Mouse (Mus musculus) left cerebral cortex, postnatal 4 days (tissue): ENCODE data around the gene Dnah17. TPM values are rescaled to one million over a fixed set of nuclear protein-coding genes. Genes with fewer than 3 reads are reported as not detected.
A peak's percentile ranks its signal among the peaks of the same experiment; 100 is the strongest.

Source experiments
- DNase-seq: peaks from one replicate; pipeline ENCODE4 v3.0.0-alpha.2; 2022
- intact Hi-C: fragments of 180-260 bp; cut with DNase I; formaldehyde crosslinking; loops from one replicate; pipeline ENCODE4 v1.15.1; 2025
- microRNA-seq: library from miRNA; unstranded; fragments of <30 nt; microRNA quantifications from one replicate; pipeline ENCODE4 v1.2.0, GENCODE M21; 2022
- total RNA-seq, 2 experiments: library from RNA; stranded (reverse); gene quantifications; 2 replicates each; pipeline ENCODE4 v1.2.3; 2021

Gene Dnah17
- total RNA-seq, 2 experiments from 2014 or later: 0.24 to 0.52 TPM

DNA sequence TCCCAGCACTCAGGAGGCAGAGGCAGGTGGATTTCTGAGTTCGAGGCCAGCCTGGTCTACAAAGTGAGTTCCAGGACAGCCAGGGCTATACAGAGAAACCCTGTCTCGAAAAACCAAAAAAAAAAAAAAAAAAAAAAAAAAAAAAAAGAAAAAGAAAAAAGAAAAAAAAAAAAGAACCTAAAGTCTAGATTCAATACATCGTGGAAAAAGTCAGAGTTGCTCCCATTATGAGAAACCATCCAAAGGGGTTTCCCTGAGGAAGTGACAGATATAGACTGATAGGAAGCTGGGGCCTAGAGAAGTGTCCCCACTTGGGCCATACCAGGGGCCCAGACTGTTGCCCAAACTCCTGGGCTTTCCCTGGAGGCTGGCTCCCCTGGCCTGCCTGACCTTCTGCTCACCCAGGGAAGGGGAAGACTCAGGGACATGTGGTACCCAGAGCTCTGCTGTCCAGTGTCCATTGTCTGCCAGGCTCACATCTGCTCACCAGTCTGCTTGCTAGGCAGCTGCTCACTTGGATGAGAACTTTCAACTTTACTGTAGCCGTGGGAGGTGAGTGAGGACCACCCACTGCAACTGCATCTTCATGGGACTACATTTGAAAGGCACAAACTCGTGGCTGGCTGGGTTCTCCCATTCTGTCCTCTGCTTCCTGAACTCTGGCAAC is 152.6 kb downstream of the Dnah17 start:
- intact Hi-C loops: no loop called here
- DNase-seq: peak; percentile 68

DNA sequence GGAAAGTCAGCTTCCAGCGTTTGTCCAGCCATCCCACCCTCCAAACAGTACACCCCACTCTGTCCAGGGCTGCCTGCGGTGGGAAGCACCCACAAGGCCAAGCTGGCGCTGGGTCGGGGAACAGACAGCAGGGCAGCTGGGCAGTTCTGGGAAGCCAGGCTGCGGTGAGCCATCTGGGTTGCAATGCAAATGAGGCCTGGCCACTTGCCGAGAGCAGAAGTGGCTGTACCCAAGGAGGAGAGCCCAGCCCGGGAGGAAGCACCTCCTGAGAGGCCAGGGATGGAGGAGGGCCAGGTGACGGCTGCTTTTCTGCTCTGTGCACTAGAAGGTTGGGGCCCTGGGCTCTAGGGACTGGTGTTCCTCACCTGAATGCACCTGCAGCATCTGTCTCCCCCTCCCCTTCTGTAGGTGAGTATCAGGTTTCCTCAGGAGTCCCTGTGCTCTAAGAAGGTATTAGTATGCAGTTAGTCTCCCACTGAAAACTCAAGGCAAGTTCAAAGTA is 154.3 kb downstream of the Dnah17 start:
- intact Hi-C loops: no loop called here
- DNase-seq: peak; percentile 96

DNA sequence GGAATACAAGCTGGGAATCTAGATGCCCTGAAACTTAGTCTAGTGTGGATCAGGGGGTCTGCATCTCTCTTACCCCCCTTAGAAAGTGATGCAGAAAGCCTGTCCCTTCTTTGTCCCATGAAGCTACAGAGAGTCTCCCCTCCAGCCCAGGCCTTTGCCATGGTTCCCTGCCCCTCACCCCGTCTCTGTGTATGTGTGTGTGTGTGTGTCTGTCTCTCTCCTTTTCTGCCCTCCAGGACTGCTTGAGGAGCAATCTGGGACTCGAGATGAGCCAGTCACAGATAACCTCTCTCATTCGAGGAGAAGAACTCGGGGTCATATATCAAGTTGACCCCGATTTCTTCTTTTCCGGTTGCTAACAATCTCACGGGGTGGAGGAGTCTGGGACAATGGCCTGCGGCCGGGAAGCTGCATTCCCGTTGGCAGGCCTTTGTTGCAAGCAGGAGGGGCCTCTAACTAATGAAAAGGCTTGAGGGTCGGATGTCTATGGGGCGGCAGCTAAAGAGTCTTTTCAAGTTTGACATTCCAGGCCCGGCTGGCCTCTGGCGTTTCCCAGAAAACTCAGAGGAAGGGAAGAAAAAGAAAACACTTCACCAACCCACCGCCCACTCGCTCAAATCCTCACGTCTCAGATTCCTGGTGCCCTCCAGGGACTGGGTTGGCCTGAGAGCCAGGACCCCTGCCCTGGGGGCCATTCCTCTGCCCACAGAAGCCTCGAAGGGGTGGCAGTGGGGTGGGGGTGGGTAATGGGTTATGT is 155.0 kb downstream of the Dnah17 start:
- DNase-seq: no peak
- intact Hi-C loops: no loop called here

DNA sequence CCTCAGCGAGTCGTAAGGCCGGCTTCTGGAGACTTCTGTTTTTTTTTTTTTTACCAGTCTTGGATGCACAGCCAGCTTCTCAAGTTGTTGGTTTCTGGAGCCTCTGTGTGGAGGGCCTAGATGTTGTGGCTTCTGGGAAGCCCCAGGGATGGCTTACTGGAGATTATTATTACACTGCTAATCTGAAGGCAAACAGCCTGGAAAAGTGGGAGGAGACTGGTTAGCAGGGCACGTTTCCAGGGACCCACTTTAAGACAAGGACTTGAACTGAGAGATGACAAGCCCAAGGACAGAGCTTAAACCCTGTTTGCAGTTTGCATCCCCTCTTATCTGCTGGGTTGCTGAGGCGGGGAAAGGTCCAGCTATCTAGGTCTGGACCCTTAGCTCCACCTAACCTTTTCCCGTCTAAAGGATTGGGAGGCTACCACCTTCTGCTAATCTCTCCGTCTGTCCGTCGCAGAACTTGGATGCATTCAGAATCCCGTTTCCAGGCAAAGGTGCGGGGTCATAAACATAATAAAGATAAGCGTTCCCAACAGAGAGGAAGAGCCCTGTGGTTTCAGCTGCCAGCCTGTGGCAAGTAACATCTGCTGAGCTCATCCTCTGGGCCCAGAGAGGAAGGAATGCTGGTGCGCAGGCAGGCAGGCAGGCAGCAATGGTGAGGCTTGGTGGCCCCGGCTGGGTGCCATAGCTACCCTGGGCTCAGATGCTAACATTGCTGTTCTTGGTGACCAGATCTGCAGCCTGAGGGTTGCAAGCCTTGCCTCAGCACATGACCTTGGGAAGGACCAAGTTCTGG is 155.9 kb downstream of the Dnah17 start:
- intact Hi-C loops: no loop called here
- DNase-seq: no peak

GRCm38 (mm10) chr11:117973569-117973968 is 156.9 kb downstream of the Dnah17 start:
- DNase-seq: no peak
- intact Hi-C loops: no loop called here

DNA sequence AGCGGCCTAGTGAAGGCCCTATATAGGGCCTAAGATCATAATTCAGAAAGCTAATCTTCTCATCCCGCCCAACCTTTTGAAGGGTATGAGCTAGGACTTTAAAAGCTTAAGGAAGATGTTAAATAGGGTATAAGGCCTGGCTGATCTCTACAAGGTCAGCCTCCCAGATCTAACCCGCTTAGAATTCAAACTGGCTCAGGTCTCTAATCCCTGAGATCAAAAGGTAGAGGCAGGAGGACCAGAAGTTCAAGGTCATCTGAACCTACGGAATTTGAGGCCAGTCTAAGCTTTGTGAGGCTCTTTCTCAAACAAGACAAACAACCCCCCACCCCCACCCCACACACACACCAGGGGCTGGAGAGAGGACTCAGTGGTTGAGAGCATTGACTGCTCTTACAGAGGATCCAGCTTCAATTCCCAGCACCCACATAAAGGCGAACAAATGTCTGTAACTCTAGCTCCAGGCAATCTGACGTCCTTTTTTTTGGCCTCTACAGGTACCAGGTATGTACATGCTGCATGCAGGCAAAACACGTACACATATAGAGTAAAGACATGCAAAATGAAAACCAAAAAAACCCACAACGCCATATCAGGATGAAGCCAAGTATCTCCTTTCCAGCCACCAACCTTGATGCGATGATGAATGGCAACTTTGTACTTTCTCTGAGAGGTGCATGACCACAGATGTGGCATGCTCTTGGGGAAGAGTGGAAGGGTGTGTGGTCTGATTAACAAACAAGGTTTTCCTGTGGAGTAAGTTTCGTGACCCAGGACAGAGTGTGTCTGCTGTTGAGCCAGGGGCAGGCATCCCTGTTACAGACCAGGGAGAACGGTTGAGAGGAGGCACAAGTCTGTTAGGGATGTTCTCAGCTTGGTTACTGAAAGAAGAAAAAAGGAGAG is 157.5 kb downstream of the Dnah17 start:
- intact Hi-C loops: no loop called here
- no peak for DNase-seq

Small RNA genes lying within 50 kb of the gene (microRNA-seq; reads per million reads assigned to microRNA genes)
- not detected for gene Mir6933

Other genes with a start within 250 kb of the Dnah17 start
- 1 to 10 TPM; 3.8 to 4.1 TPM for gene Socs3, start 160.6 kb downstream of the Dnah17 start, total RNA-seq
- gene Pgs1, start 144.3 kb downstream of the Dnah17 start, total RNA-seq: 10 to 100 TPM; 56.9 to 58.6 TPM
- gene Cyth1, start 118.0 kb upstream of the Dnah17 start, total RNA-seq: 10 to 100 TPM; 66.3 to 70.5 TPM
- 10 to 100 TPM; 27.3 to 30.2 TPM for gene Usp36, start 159.6 kb upstream of the Dnah17 start, total RNA-seq
- gene Cep295nl, start 211.9 kb upstream of the Dnah17 start, total RNA-seq: 1 to 10 TPM; 2.8 to 3.9 TPM
- gene Timp2, start 225.1 kb upstream of the Dnah17 start, total RNA-seq: 100 to 1,000 TPM; 273 to 295 TPM